Mouse (Mus musculus): ENCODE results near the gene Caly.
A peak's percentile ranks its signal among the peaks of the same experiment; 100 is the strongest.

Gene Caly

DNA sequence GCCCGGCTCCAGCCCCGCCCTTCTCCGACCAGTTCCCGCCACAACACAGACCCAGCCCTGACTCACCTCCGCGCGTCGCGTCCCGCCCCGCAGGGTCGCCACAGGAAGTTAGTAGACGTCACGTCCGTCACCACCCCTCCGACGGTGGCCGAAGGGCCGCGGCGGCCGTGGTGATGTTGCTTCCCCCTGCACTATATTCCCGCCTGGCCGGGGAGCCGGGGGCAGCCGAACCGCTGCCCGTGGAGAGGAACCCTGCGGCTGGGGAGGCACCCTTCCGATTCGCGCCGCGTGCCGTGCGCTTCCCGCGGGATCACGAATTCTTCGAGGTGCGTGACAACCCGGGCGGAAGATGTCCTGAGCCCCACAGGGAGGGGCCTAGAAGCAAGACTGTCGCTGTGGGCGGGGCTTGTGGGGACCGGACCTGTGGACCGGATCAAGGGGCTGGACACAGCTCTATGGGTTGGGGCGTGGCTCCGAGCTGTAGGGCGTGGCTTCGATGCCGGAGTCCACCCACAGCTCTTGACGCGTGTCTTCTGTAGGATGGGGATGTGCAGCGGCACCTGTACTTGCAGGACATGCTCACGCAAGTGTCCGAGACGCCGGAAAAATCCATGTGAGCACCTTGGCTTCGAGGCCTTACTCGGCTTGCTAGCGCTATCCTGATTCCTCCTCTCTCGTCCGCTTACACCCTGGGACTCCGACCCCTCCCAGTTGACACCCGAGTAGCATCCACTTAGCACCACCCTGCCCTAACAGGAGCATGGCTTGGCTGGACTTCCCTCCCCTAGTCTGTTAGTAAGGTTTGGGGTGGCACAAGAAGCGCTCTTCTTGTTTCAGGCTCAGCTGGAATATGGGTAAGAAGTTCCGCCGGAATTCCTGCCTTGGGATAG is 45.8 kb downstream of the Caly start, which contains the start of the genes Zfp511 and Tubgcp2:
Gene Zfp511 (plus strand): TSS at position 111 of the 890 bp plus-strand sequence.
Gene Tubgcp2 (minus strand): TSS at position 389 of the 890 bp plus-strand sequence.
- DNase-seq, result peak; percentile 92

GRCm38 (mm10) chr7:140035456-140035855 is 46.9 kb downstream of the Caly start:
- DNase-seq, result no peak

DNA sequence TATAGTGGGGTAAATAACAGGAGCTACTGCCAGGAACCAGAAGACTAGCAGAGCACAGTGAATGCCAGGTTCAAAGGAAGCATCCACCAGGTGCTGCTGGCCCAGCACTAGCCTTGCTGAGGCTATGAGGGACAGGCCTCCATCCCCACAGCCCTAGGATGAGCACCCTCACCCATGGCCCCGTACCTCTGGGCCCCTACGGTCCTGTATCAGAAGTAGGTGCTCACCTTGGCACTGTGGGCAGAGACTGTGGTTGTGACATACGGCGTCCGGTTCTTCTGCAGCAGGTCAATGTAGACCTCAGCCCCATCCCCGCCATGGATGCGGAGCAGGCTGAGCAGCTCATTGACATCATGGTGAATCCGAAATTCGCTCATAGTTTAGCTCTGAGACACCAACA is 49.0 kb downstream of the Caly start:
- no peak for DNase-seq

DNA sequence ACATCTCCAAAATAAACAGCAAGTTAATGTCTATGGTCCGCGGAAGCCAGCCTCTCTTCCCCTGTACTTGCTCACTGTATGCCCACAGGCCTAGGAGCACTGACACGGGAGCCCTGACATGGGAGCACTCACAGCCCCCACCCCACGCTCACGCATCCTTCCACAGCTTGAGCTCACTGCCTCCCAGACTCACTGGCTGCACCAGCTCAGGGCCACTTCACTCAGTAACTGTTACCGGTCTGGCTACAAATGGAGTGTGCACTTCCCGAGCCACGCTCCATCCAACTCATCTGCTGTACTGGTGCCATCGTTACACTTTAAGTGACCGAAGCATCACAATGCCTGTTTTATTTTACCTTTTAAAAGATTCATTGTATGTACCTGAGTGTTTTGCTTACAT is 50.0 kb downstream of the Caly start:
- no peak for DNase-seq

GRCm38 (mm10) chr7:140031771-140032170 is 50.6 kb downstream of the Caly start:
- DNase-seq, result no peak
